Mouse (Mus musculus) cerebellum, adult 2 months (tissue): ENCODE results near the gene Izumo2. TPM values are rescaled to one million over a fixed set of nuclear protein-coding genes. Genes with fewer than 3 reads are reported as not detected.
"Not testable (repeated sequence)": the region's sequence is repeated elsewhere in the genome, so short reads cannot be mapped to it uniquely, and the experiment has no call there.

Source experiments
- DNase-seq, 2 experiments: peaks; one replicate each; pipeline ENCODE4 v3.0.0; 2021
- H3K27ac ChIP-seq: fragments of 200-500 bp; 2 replicates; pipeline ENCODE4 v1.5.1; 2012; ENCODE audit warnings: low read length, control low read depth, inconsistent platforms; ENCODE audit not compliant: insufficient read depth
- H3K27me3 ChIP-seq: fragments of 200-500 bp; 2 replicates; pipeline ENCODE4 v1.6.1; 2012; ENCODE audit warnings: inconsistent platforms, mild to moderate bottlenecking, low read length, moderate library complexity; ENCODE audit not compliant: control insufficient read depth, insufficient read depth
- H3K4me1 ChIP-seq: fragments of 200-500 bp; 2 replicates; pipeline ENCODE4 v1.6.1; 2011; ENCODE audit warnings: low read length; ENCODE audit not compliant: control insufficient read depth, insufficient read depth
- H3K4me3 ChIP-seq: fragments of 200-500 bp; replicated peaks from 2 replicates; pipeline ENCODE3; 2011; ENCODE audit warnings: mild to moderate bottlenecking, low read depth, low read length, control low read depth; ENCODE audit not compliant: insufficient read depth
- CTCF ChIP-seq: fragments of 200-500 bp; IDR thresholded peaks from 2 replicates; pipeline ENCODE4 v1.5.1; 2011; ENCODE audit warnings: low read depth, mild to moderate bottlenecking, control low read depth, low read length, moderate library complexity, borderline replicate concordance; ENCODE audit not compliant: insufficient read depth
- POLR2A ChIP-seq: fragments of 200-500 bp; IDR thresholded peaks from 2 replicates; pipeline ENCODE4 v1.6.1; 2011; ENCODE audit warnings: low read length, control low read depth, borderline replicate concordance; ENCODE audit not compliant: insufficient read depth
- WGBS: fragments of 180-500 bp; shearing (Covaris S2); methylation state at CpG from one replicate; pipeline ENCODE4 v1.1.7; 2018; 5-methylcytosine and 5-hydroxymethylcytosine counted together
- polyA plus RNA-seq: library from polyadenylated mRNA; depleted of rRNA; stranded (reverse); fragments of >200 nt; gene quantifications from 2 replicates; pipeline ENCODE4 v1.2.3, GENCODE M21; 2012; rRNA removed

The Izumo2 gene
- polyA plus RNA-seq, 1 experiment = not detected

- TF ChIP-seq CTCF (peak; percentile 73), POLR2A (no peak)
- no peaks in the 10 kb centered on the region for H3K4me1 ChIP-seq
- no peak overlapping the region for H3K27ac ChIP-seq
- DNase-seq = peak; percentile 79
- H3K4me3 ChIP-seq = peak overlapping the region; percentile 68
- 1% methylated on average over 18 of the region's 18 CpGs for WGBS
- no peaks in the 10 kb centered on the region for H3K27me3 ChIP-seq
Observed at GRCm38 (mm10) chr7:44745076-44745475, 36.5 kb downstream of the Izumo2 start.

GRCm38 (mm10) chr7:44747115-44747514 lies 38.6 kb downstream of the Izumo2 start:
- Histone ChIP-seq H3K4me1 (no peaks in the 10 kb centered on the region), H3K27ac (no peak overlapping the region), H3K27me3 (no peaks in the 10 kb centered on the region), H3K4me3 (no peak overlapping the region)
- no peak for DNase-seq
- 63% methylated on average over 4 of the region's 4 CpGs for WGBS
- no peak for TF ChIP-seq POLR2A
- no peak for TF ChIP-seq CTCF

GRCm38 (mm10) chr7:44748101-44749044 lies 39.8 kb downstream of the Izumo2 start, which contains the start of gene Vrk3:
Vrk3 (plus strand) TSS chr7:44748413.
- no peaks in the 10 kb centered on the region for H3K27me3 ChIP-seq
- peak; percentile 95 to 98 for DNase-seq
- TF ChIP-seq CTCF (no peak), POLR2A (peak; percentile 64; the same call in 1 of the 2 replicates)
- peak within 1 kb of the TSS; percentile 75 for H3K4me3 ChIP-seq
- H3K4me1 ChIP-seq = no peaks in the 10 kb centered on the region
- H3K27ac ChIP-seq = peak within 1 kb of the TSS; percentile 84
- under 1% methylated on average over 44 of the region's 44 CpGs for WGBS

GRCm38 (mm10) chr7:44750950-44751349 lies 42.4 kb downstream of the Izumo2 start, which contains the start of gene Zfp473:
Zfp473 (minus strand) TSS chr7:44751050.
- not testable (repeated sequence) for H3K4me3 ChIP-seq, H3K27me3 ChIP-seq, H3K4me1 ChIP-seq, DNase-seq, H3K27ac ChIP-seq
- 86% methylated on average over 1 of the region's 1 CpGs for WGBS

DNA sequence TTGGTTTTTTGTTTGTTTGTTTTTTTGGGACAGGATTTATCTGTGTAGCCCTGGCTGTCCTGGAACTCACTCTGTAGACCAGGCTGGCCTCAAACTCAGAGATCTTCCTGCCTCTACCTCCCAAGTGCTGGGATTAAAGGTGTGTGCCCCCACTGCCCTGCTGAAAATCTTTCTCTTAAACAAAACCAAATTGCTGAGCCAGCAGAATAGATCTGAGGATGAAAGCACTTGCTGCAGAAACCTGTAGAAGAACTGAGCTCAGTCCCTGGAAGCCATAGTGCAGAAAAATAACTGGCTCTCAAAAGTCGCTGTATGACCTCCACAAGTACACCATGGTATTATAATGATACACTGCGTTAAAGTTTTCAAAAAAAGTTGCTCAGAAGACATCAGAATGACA lies 48.6 kb downstream of the Izumo2 start:
- Histone ChIP-seq H3K27me3 (no peaks in the 10 kb centered on the region), H3K4me1 (no peaks in the 10 kb centered on the region), H3K4me3 (no peak overlapping the region), H3K27ac (no peak overlapping the region)
- TF ChIP-seq POLR2A (no peak), CTCF (no peak)
- WGBS = 82% methylated on average over 2 of the region's 2 CpGs
- no peak for DNase-seq

- no peaks in the 10 kb centered on the region for H3K27me3 ChIP-seq
- no peak for DNase-seq
- TF ChIP-seq CTCF = no peak
- TF ChIP-seq POLR2A = no peak
- H3K4me3 ChIP-seq = no peak overlapping the region
- no peaks in the 10 kb centered on the region for H3K4me1 ChIP-seq
- H3K27ac ChIP-seq = no peak overlapping the region
Observed at GRCm38 (mm10) chr7:44760366-44760765, 51.8 kb downstream of the Izumo2 start.

- WGBS = 80% methylated on average over 5 of the region's 5 CpGs
- H3K27ac ChIP-seq = no peak overlapping the region
- H3K4me1 ChIP-seq = no peaks in the 10 kb centered on the region
- TF ChIP-seq CTCF (no peak), POLR2A (no peak)
- H3K27me3 ChIP-seq = no peaks in the 10 kb centered on the region
- DNase-seq = no peak
- no peak overlapping the region for H3K4me3 ChIP-seq
Observed at GRCm38 (mm10) chr7:44768129-44768528, 59.6 kb downstream of the Izumo2 start.

Other genes starting within 250 kb of the Izumo2 start
- 9.3 and 10.2 TPM in 2 replicates for gene Aspdh, start 243.4 kb upstream of the Izumo2 start, polyA plus RNA-seq
- gene Josd2, start 240.8 kb upstream of the Izumo2 start, polyA plus RNA-seq = 273 and 294 TPM in 2 replicates
- 302 and 309 TPM in 2 replicates for gene Emc10, start 212.2 kb upstream of the Izumo2 start, polyA plus RNA-seq
- gene Fam71e1, start 212.2 kb upstream of the Izumo2 start, polyA plus RNA-seq = 32.6 and 34.0 TPM in 2 replicates
- gene Mybpc2, start 184.1 kb upstream of the Izumo2 start, polyA plus RNA-seq = 0.14 and 0.18 TPM in 2 replicates
- gene Spib, start 176.7 kb upstream of the Izumo2 start, polyA plus RNA-seq = 0.16 and 0.19 TPM in 2 replicates
- gene Pold1, start 159.9 kb upstream of the Izumo2 start, polyA plus RNA-seq = 21.6 and 25.1 TPM in 2 replicates
- gene Nr1h2, start 154.8 kb upstream of the Izumo2 start, polyA plus RNA-seq = 106 and 109 TPM in 2 replicates
- 0.26 and 0.43 TPM in 2 replicates for gene Napsa, start 136.4 kb upstream of the Izumo2 start, polyA plus RNA-seq
- gene Kcnc3, start 118.1 kb upstream of the Izumo2 start, polyA plus RNA-seq = 368 and 423 TPM in 2 replicates
- gene Myh14, start 37.9 kb upstream of the Izumo2 start, polyA plus RNA-seq = 54.9 and 56.2 TPM in 2 replicates
- 37.4 and 39.1 TPM in 2 replicates for gene Vrk3, start 39.7 kb downstream of the Izumo2 start, polyA plus RNA-seq
- 0.71 and 0.79 TPM in 2 replicates for gene Zfp473, start 42.3 kb downstream of the Izumo2 start, polyA plus RNA-seq
- gene Nup62, start 107.3 kb downstream of the Izumo2 start, polyA plus RNA-seq = 28.9 and 29.4 TPM in 2 replicates
- 1.4 and 1.9 TPM in 2 replicates for gene Il4i1, start 107.6 kb downstream of the Izumo2 start, polyA plus RNA-seq
- gene Atf5, start 107.9 kb downstream of the Izumo2 start, polyA plus RNA-seq = 19.6 and 23.8 TPM in 2 replicates
- gene Akt1s1, start 140.2 kb downstream of the Izumo2 start, polyA plus RNA-seq = 78.3 and 83.6 TPM in 2 replicates
- gene Tbc1d17, start 140.3 kb downstream of the Izumo2 start, polyA plus RNA-seq = 119 and 123 TPM in 2 replicates
- gene Pnkp, start 148.4 kb downstream of the Izumo2 start, polyA plus RNA-seq = 38.3 and 46.7 TPM in 2 replicates
- gene Ptov1, start 161.0 kb downstream of the Izumo2 start, polyA plus RNA-seq = 355 and 364 TPM in 2 replicates
- gene Med25, start 184.0 kb downstream of the Izumo2 start, polyA plus RNA-seq = 105 and 117 TPM in 2 replicates
- 29.0 and 31.9 TPM in 2 replicates for gene Fuz, start 187.3 kb downstream of the Izumo2 start, polyA plus RNA-seq
- gene Ap2a1, start 220.8 kb downstream of the Izumo2 start, polyA plus RNA-seq = 216 and 229 TPM in 2 replicates
- gene Tsks, start 234.5 kb downstream of the Izumo2 start, polyA plus RNA-seq = 0.16 and 0.40 TPM in 2 replicates